Mouse (Mus musculus) right cerebral cortex, adult 18-20 months (tissue): ENCODE measurements at regions not wholly inside any gene's neighbourhood (a gene's known extent, or its start where the extent isn't known, plus 50 kb on each side); places are given as distances from the start of the nearest gene placed in this dataset.

ENCODE experiments used
- DNase-seq: peaks from one replicate; pipeline ENCODE4 v3.0.0; 2022; ENCODE audit warnings: mixed read lengths

GRCm38 (mm10) chr16:15052389-15052923, 146.1 kb downstream of the Efcab1 start:
- no peak for DNase-seq

GRCm38 (mm10) chr16:15052924-15053793, 146.8 kb downstream of the Efcab1 start:
- DNase-seq, result peak; percentile 29

- no peak for DNase-seq
These were observed 147.4 kb downstream of the Efcab1 start for GRCm38 (mm10) chr16:15053840-15054239.

- DNase-seq, result no peak
These were observed 148.0 kb downstream of the Efcab1 start for GRCm38 (mm10) chr16:15054306-15055001.

- no peak for DNase-seq
These were observed 149.3 kb downstream of the Efcab1 start for GRCm38 (mm10) chr16:15055697-15056096.

- DNase-seq, result no peak
These were observed 164.1 kb downstream of the Efcab1 start for GRCm38 (mm10) chr16:15070485-15070960.

- DNase-seq, result peak; percentile 20
These were observed 168.0 kb downstream of the Efcab1 start for GRCm38 (mm10) chr16:15074407-15074806.

GRCm38 (mm10) chr16:15083692-15084091, 177.3 kb downstream of the Efcab1 start:
- no peak for DNase-seq

GRCm38 (mm10) chr16:15084147-15084752, 177.8 kb downstream of the Efcab1 start:
- no peak for DNase-seq

GRCm38 (mm10) chr16:15084753-15085728, 178.6 kb downstream of the Efcab1 start:
- no peak for DNase-seq

- no peak for DNase-seq
These were observed 180.2 kb downstream of the Efcab1 start for GRCm38 (mm10) chr16:15086556-15086955.

- no peak for DNase-seq
These were observed 197.5 kb downstream of the Efcab1 start for GRCm38 (mm10) chr16:15103938-15104337.

- DNase-seq, result no peak
These were observed 200.8 kb downstream of the Efcab1 start for GRCm38 (mm10) chr16:15107234-15107633.

- no peak for DNase-seq
These were observed 204.1 kb upstream of the Gm21897 start for GRCm38 (mm10) chr16:15113131-15113530.

GRCm38 (mm10) chr16:15113989-15114556, 203.2 kb upstream of the Gm21897 start:
- DNase-seq, result no peak

GRCm38 (mm10) chr16:15114574-15115230, 202.6 kb upstream of the Gm21897 start:
- no peak for DNase-seq

- no peak for DNase-seq
These were observed 201.9 kb upstream of the Gm21897 start for GRCm38 (mm10) chr16:15115386-15115785.

GRCm38 (mm10) chr16:15119799-15120198, 197.5 kb upstream of the Gm21897 start:
- DNase-seq, result no peak

GRCm38 (mm10) chr16:15128996-15129395, 188.3 kb upstream of the Gm21897 start:
- DNase-seq, result no peak

GRCm38 (mm10) chr16:15129806-15130205, 187.5 kb upstream of the Gm21897 start:
- no peak for DNase-seq

- DNase-seq, result no peak
These were observed 159.4 kb upstream of the Gm21897 start for GRCm38 (mm10) chr16:15157852-15158251.
